Mouse (Mus musculus): ENCODE data around the gene Pzp. TPM values are rescaled to one million over a fixed set of nuclear protein-coding genes. Genes with fewer than 3 reads are reported as not detected.

The Pzp gene
- polyA plus RNA-seq, 1 experiment from 2014 or later, result 0.21 TPM

- ATAC-seq (ENCODE audit: low FRiP score, low TSS enrichment), result no peak
- H3K36me3 ChIP-seq (ENCODE audit: control insufficient read depth, insufficient read depth, low read length), result no peaks in the 10 kb centered on the region
- no peak overlapping the region for H3K4me2 ChIP-seq (ENCODE audit: low read length)
- no peaks in the 10 kb centered on the region for H3K4me1 ChIP-seq (ENCODE audit: control insufficient read depth, insufficient read depth, low read length)
- H3K9ac ChIP-seq (replicated peaks; ENCODE audit: low read length), result no peak overlapping the region
- H3K27me3 ChIP-seq (ENCODE audit: control insufficient read depth, insufficient read depth, low read length), result no peaks in the 10 kb centered on the region
- DNase-seq, result no peak
- 73% methylated on average over 15 of the region's 15 CpGs for WGBS
- H3K4me3 ChIP-seq (replicated peaks; ENCODE audit: low read depth, low read length), result no peak overlapping the region
- no peak overlapping the region for H3K27ac ChIP-seq (replicated peaks; ENCODE audit: low read depth, low read length)
- no peaks in the 10 kb centered on the region for H3K9me3 ChIP-seq (ENCODE audit: control insufficient read depth, low read length)
Measured at GRCm38 (mm10) chr6:128494646-128495331, 31.7 kb downstream of the Pzp start.

- Histone ChIP-seq H3K27ac (replicated peaks; ENCODE audit: low read depth, low read length) (no peak overlapping the region), H3K4me2 (ENCODE audit: low read length) (no peak overlapping the region), H3K9ac (replicated peaks; ENCODE audit: low read length) (no peak overlapping the region), H3K36me3 (ENCODE audit: control insufficient read depth, insufficient read depth, low read length) (no peaks in the 10 kb centered on the region), H3K4me1 (ENCODE audit: control insufficient read depth, insufficient read depth, low read length) (no peaks in the 10 kb centered on the region), H3K4me3 (replicated peaks; ENCODE audit: low read depth, low read length) (no peak overlapping the region), H3K9me3 (ENCODE audit: control insufficient read depth, low read length) (no peaks in the 10 kb centered on the region), H3K27me3 (ENCODE audit: control insufficient read depth, insufficient read depth, low read length) (no peaks in the 10 kb centered on the region)
- ATAC-seq (ENCODE audit: low FRiP score, low TSS enrichment), result no peak
- DNase-seq, result no peak
- WGBS, result 71% methylated on average over 4 of the region's 4 CpGs
Measured at GRCm38 (mm10) chr6:128491916-128492315, 34.6 kb downstream of the Pzp start.

GRCm38 (mm10) chr6:128490141-128490540, 36.4 kb downstream of the Pzp start:
- no peak overlapping the region for H3K27ac ChIP-seq (replicated peaks; ENCODE audit: low read depth, low read length)
- no peaks in the 10 kb centered on the region for H3K27me3 ChIP-seq (ENCODE audit: control insufficient read depth, insufficient read depth, low read length)
- no peaks in the 10 kb centered on the region for H3K9me3 ChIP-seq (ENCODE audit: control insufficient read depth, low read length)
- no peak for DNase-seq
- H3K4me3 ChIP-seq (replicated peaks; ENCODE audit: low read depth, low read length), result no peak overlapping the region
- no peak for ATAC-seq (ENCODE audit: low FRiP score, low TSS enrichment)
- H3K4me1 ChIP-seq (ENCODE audit: control insufficient read depth, insufficient read depth, low read length), result no peaks in the 10 kb centered on the region
- whole genome bisulfite sequencing, result 95% methylated on average over 10 of the region's 10 CpGs
- H3K4me2 ChIP-seq (ENCODE audit: low read length), result no peak overlapping the region
- H3K36me3 ChIP-seq (ENCODE audit: control insufficient read depth, insufficient read depth, low read length), result no peaks in the 10 kb centered on the region
- H3K9ac ChIP-seq (replicated peaks; ENCODE audit: low read length), result no peak overlapping the region

- no peak for ATAC-seq (ENCODE audit: low FRiP score, low TSS enrichment)
- no peak overlapping the region for H3K9ac ChIP-seq (replicated peaks; ENCODE audit: low read length)
- no peak overlapping the region for H3K4me2 ChIP-seq (ENCODE audit: low read length)
- H3K4me1 ChIP-seq (ENCODE audit: control insufficient read depth, insufficient read depth, low read length), result no peaks in the 10 kb centered on the region
- H3K9me3 ChIP-seq (ENCODE audit: control insufficient read depth, low read length), result no peaks in the 10 kb centered on the region
- no peak for DNase-seq
- no peak overlapping the region for H3K27ac ChIP-seq (replicated peaks; ENCODE audit: low read depth, low read length)
- no peak overlapping the region for H3K4me3 ChIP-seq (replicated peaks; ENCODE audit: low read depth, low read length)
- 94% methylated on average over 11 of the region's 11 CpGs for WGBS
- no peaks in the 10 kb centered on the region for H3K36me3 ChIP-seq (ENCODE audit: control insufficient read depth, insufficient read depth, low read length)
- no peaks in the 10 kb centered on the region for H3K27me3 ChIP-seq (ENCODE audit: control insufficient read depth, insufficient read depth, low read length)
Measured at GRCm38 (mm10) chr6:128487736-128488135, 38.8 kb downstream of the Pzp start.

GRCm38 (mm10) chr6:128479463-128480454, 46.8 kb downstream of the Pzp start:
- H3K4me3 ChIP-seq (replicated peaks; ENCODE audit: low read depth, low read length), result peak overlapping the region; percentile 4; the same call in 1 of the 2 replicates
- WGBS, result 22% methylated on average over 26 of the region's 26 CpGs
- no peak overlapping the region for H3K9ac ChIP-seq (replicated peaks; ENCODE audit: low read length)
- H3K27me3 ChIP-seq (ENCODE audit: control insufficient read depth, insufficient read depth, low read length), result no peaks in the 10 kb centered on the region
- ATAC-seq (ENCODE audit: low FRiP score, low TSS enrichment) (peak; percentile 79), DNase-seq (peak; percentile 92)
- H3K4me2 ChIP-seq (ENCODE audit: low read length), result peak overlapping the region; percentile 23; the same call in 1 of the 2 replicates
- H3K36me3 ChIP-seq (ENCODE audit: control insufficient read depth, insufficient read depth, low read length), result no peaks in the 10 kb centered on the region
- no peaks in the 10 kb centered on the region for H3K4me1 ChIP-seq (ENCODE audit: control insufficient read depth, insufficient read depth, low read length)
- no peaks in the 10 kb centered on the region for H3K9me3 ChIP-seq (ENCODE audit: control insufficient read depth, low read length)
- H3K27ac ChIP-seq (replicated peaks; ENCODE audit: low read depth, low read length), result no peak overlapping the region

- WGBS, result 8% methylated on average over 4 of the region's 4 CpGs
- no peaks in the 10 kb centered on the region for H3K9me3 ChIP-seq (ENCODE audit: control insufficient read depth, low read length)
- no peak overlapping the region for H3K9ac ChIP-seq (replicated peaks; ENCODE audit: low read length)
- no peak overlapping the region for H3K27ac ChIP-seq (replicated peaks; ENCODE audit: low read depth, low read length)
- no peak overlapping the region for H3K4me3 ChIP-seq (replicated peaks; ENCODE audit: low read depth, low read length)
- H3K27me3 ChIP-seq (ENCODE audit: control insufficient read depth, insufficient read depth, low read length), result no peaks in the 10 kb centered on the region
- no peaks in the 10 kb centered on the region for H3K4me1 ChIP-seq (ENCODE audit: control insufficient read depth, insufficient read depth, low read length)
- DNase-seq (no peak), ATAC-seq (ENCODE audit: low FRiP score, low TSS enrichment) (no peak)
- no peak overlapping the region for H3K4me2 ChIP-seq (ENCODE audit: low read length)
- no peaks in the 10 kb centered on the region for H3K36me3 ChIP-seq (ENCODE audit: control insufficient read depth, insufficient read depth, low read length)
Measured at GRCm38 (mm10) chr6:128477495-128477894, 49.0 kb downstream of the Pzp start.

GRCm38 (mm10) chr6:128474112-128474511, 52.4 kb downstream of the Pzp start:
- Histone ChIP-seq H3K27me3 (ENCODE audit: control insufficient read depth, insufficient read depth, low read length) (no peaks in the 10 kb centered on the region), H3K9me3 (ENCODE audit: control insufficient read depth, low read length) (no peaks in the 10 kb centered on the region), H3K4me1 (ENCODE audit: control insufficient read depth, insufficient read depth, low read length) (no peaks in the 10 kb centered on the region), H3K4me2 (ENCODE audit: low read length) (no peak overlapping the region), H3K36me3 (ENCODE audit: control insufficient read depth, insufficient read depth, low read length) (no peaks in the 10 kb centered on the region), H3K4me3 (replicated peaks; ENCODE audit: low read depth, low read length) (no peak overlapping the region), H3K9ac (replicated peaks; ENCODE audit: low read length) (no peak overlapping the region), H3K27ac (replicated peaks; ENCODE audit: low read depth, low read length) (no peak overlapping the region)
- WGBS, result 94% methylated on average over 6 of the region's 6 CpGs
- no peak for ATAC-seq (ENCODE audit: low FRiP score, low TSS enrichment)
- no peak for DNase-seq

GRCm38 (mm10) chr6:128469451-128469850, 57.1 kb downstream of the Pzp start:
- Histone ChIP-seq H3K27me3 (ENCODE audit: control insufficient read depth, insufficient read depth, low read length) (no peaks in the 10 kb centered on the region), H3K4me3 (replicated peaks; ENCODE audit: low read depth, low read length) (no peak overlapping the region), H3K27ac (replicated peaks; ENCODE audit: low read depth, low read length) (no peak overlapping the region), H3K9ac (replicated peaks; ENCODE audit: low read length) (no peak overlapping the region), H3K36me3 (ENCODE audit: control insufficient read depth, insufficient read depth, low read length) (no peaks in the 10 kb centered on the region), H3K4me2 (ENCODE audit: low read length) (no peak overlapping the region), H3K9me3 (ENCODE audit: control insufficient read depth, low read length) (no peaks in the 10 kb centered on the region), H3K4me1 (ENCODE audit: control insufficient read depth, insufficient read depth, low read length) (no peaks in the 10 kb centered on the region)
- WGBS, result 8% methylated on average over 12 of the region's 12 CpGs
- ATAC-seq (ENCODE audit: low FRiP score, low TSS enrichment) (no peak), DNase-seq (no peak)
